In genomic region chr15:81938246-81938645, GRCm38 (mm10) we compare ENCODE assay signal across 9 mouse cellular contexts. TPM values are rescaled to one million over a fixed set of nuclear protein-coding genes. Genes with fewer than 3 reads are reported as not detected.
A peak's percentile ranks its signal among the peaks of the same experiment; 100 is the strongest.
DNase-seq lines count a peak whose midpoint lies in the region; ATAC-seq lines count a peak whose summit lies in the region.
"Had no signal": no experiment of that assay in that cellular context is flagged by ENCODE, and none has a peak within 500 bp of the region (broad histone marks: within the 10 kb centered on the region; RNA-seq: fewer than 3 reads in every experiment).

No protein-coding gene starts in this region.

- H3K27ac ChIP-seq in forebrain, embryonic 13.5 days, result peak overlapping the region; percentile 83
- H3K27ac ChIP-seq in kidney, embryonic 15.5 days, result peak overlapping the region; percentile 82
- peak overlapping the region; percentile 91 for H3K27ac ChIP-seq in midbrain, embryonic 13.5 days

- peak overlapping the region; percentile 51 for H3K4me3 ChIP-seq in forebrain, embryonic 13.5 days
- peak overlapping the region; percentile 49 for H3K4me3 ChIP-seq in kidney, embryonic 15.5 days (replicated peaks)
- H3K4me3 ChIP-seq in midbrain, embryonic 13.5 days (replicated peaks), result peak overlapping the region; percentile 62

- H3K9ac ChIP-seq in forebrain, embryonic 13.5 days, result peak overlapping the region; percentile 79
- no peak overlapping the region for H3K9ac ChIP-seq in kidney, embryonic 15.5 days
- peak overlapping the region; percentile 83 for H3K9ac ChIP-seq in midbrain, embryonic 13.5 days (replicated peaks)

- no peaks in the 10 kb centered on the region for H3K9me3 ChIP-seq in forebrain, embryonic 13.5 days (replicated peaks)
- no peaks in the 10 kb centered on the region for H3K9me3 ChIP-seq in kidney, embryonic 15.5 days (replicated peaks)
- no peaks in the 10 kb centered on the region for H3K9me3 ChIP-seq in midbrain, embryonic 13.5 days

- ATAC-seq in forebrain, embryonic 13.5 days, result peak; percentile 17
- ATAC-seq in kidney, embryonic 15.5 days (replicated peaks; ENCODE audit: low FRiP score), result no peak
- ATAC-seq in midbrain, embryonic 13.5 days, result peak; percentile 22; the same call in 1 of the 2 replicates

- 0 out of 2 replicates have a peak, but pooled peaks cover 3% of the 10 kb centered on the region for H3K36me3 ChIP-seq in forebrain, embryonic 13.5 days (ENCODE audit: poor library complexity, severe bottlenecking)
- no peaks in the 10 kb centered on the region for H3K36me3 ChIP-seq in kidney, embryonic 15.5 days
- no peaks in the 10 kb centered on the region for H3K36me3 ChIP-seq in midbrain, embryonic 13.5 days

- H3K4me1 ChIP-seq in forebrain, embryonic 13.5 days, result peaks cover 32% of the 10 kb centered on the region
- peaks cover 42% of the 10 kb centered on the region for H3K4me1 ChIP-seq in kidney, embryonic 15.5 days
- H3K4me1 ChIP-seq in midbrain, embryonic 13.5 days (replicated peaks), result peaks cover 42% of the 10 kb centered on the region

- H3K4me2 ChIP-seq in forebrain, embryonic 13.5 days, result peak overlapping the region; percentile 67
- H3K4me2 ChIP-seq in kidney, embryonic 15.5 days, result peak overlapping the region; percentile 73
- H3K4me2 ChIP-seq in midbrain, embryonic 13.5 days (replicated peaks), result peak overlapping the region; percentile 69

- WGBS in forebrain, embryonic 13.5 days, result 22% methylated on average over 2 of the region's 2 CpGs
- WGBS in kidney, embryonic 15.5 days, result 43% methylated on average over 2 of the region's 2 CpGs
- WGBS in midbrain, embryonic 13.5 days, result 22% methylated on average over 2 of the region's 2 CpGs

- DNase-seq in adrenal gland, adult 18-20 months (ENCODE audit: low spot score in 2 of 2), result peak; percentile 49 to 56
- DNase-seq in adrenal gland, adult 8-10 months, result no peak
- DNase-seq in 3T3-L1 (ENCODE audit: low read depth, low spot score), result peak; percentile 62
- peak; percentile 90 for DNase-seq in brain, adult 2 months (ENCODE audit: low read depth, low spot score)
- DNase-seq in thymus, postnatal 36 days, result peak; percentile 35 to 42

- no peaks in the 10 kb centered on the region for H3K27me3 ChIP-seq in forebrain, embryonic 13.5 days
- H3K27me3 ChIP-seq in kidney, embryonic 15.5 days, result no peaks in the 10 kb centered on the region
- H3K27me3 ChIP-seq in midbrain, embryonic 13.5 days, result no peaks in the 10 kb centered on the region

RNA-seq across cellular contexts. Expression of gene Csdc2, which starts 1.7 kb away (rescaled TPM):
- 1 to 10 TPM; 6.9 to 9.2 TPM for total RNA-seq in adrenal gland, adult 18-20 months (2021)
- total RNA-seq in adrenal gland, adult 8-10 months (2022), result 10 to 100 TPM in 2 of 4 experiments, 1 to 10 TPM in 2; 8.6 to 33.7 (median 19.6) TPM
- 60.6 and 74.9 TPM in 2 replicates for polyA plus RNA-seq in forebrain, embryonic 13.5 days (2015; fragmentation: Nextera tagmentation; extraction: Ambion mirVana)
- polyA plus RNA-seq in kidney, embryonic 15.5 days (2015; fragmentation: Nextera tagmentation; extraction: Ambion mirVana), result 24.7 and 30.7 TPM in 2 replicates
- 96.4 and 102 TPM in 2 replicates for polyA plus RNA-seq in midbrain, embryonic 13.5 days (2015; fragmentation: Nextera tagmentation; extraction: Ambion mirVana)

RNA-seq across cellular contexts. Expression of gene Polr3h, which starts 12.2 kb away (rescaled TPM):
- total RNA-seq in adrenal gland, adult 18-20 months (2021), result 10 to 100 TPM; 16.2 to 19.9 TPM
- 10 to 100 TPM; 27.5 to 39.2 (median 31.5) TPM for total RNA-seq in adrenal gland, adult 8-10 months (2022)
- 85.7 and 86.0 TPM in 2 replicates for polyA plus RNA-seq in forebrain, embryonic 13.5 days (2015; fragmentation: Nextera tagmentation; extraction: Ambion mirVana)
- 80.1 and 80.8 TPM in 2 replicates for polyA plus RNA-seq in kidney, embryonic 15.5 days (2015; fragmentation: Nextera tagmentation; extraction: Ambion mirVana)
- 69.7 and 70.1 TPM in 2 replicates for polyA plus RNA-seq in midbrain, embryonic 13.5 days (2015; fragmentation: Nextera tagmentation; extraction: Ambion mirVana)

RNA-seq across cellular contexts. Expression of gene Pmm1, which starts 22.5 kb away (rescaled TPM):
- 10 to 100 TPM; 58.0 to 85.4 TPM for total RNA-seq in adrenal gland, adult 18-20 months (2021)
- total RNA-seq in adrenal gland, adult 8-10 months (2022), result 100 to 1,000 TPM in 2 of 4 experiments, 10 to 100 TPM in 2; 71.1 to 132 (median 86.3) TPM
- 62.2 and 62.5 TPM in 2 replicates for polyA plus RNA-seq in forebrain, embryonic 13.5 days (2015; fragmentation: Nextera tagmentation; extraction: Ambion mirVana)
- 28.8 and 35.3 TPM in 2 replicates for polyA plus RNA-seq in kidney, embryonic 15.5 days (2015; fragmentation: Nextera tagmentation; extraction: Ambion mirVana)
- polyA plus RNA-seq in midbrain, embryonic 13.5 days (2015; fragmentation: Nextera tagmentation; extraction: Ambion mirVana), result 40.5 and 41.2 TPM in 2 replicates

RNA-seq across cellular contexts. Expression of gene 1700029P11Rik, which starts 42.1 kb away (rescaled TPM):
- total RNA-seq in adrenal gland, adult 18-20 months (2021), result not detected
- total RNA-seq in adrenal gland, adult 8-10 months (2022), result not detected
- not detected in 2 replicates for polyA plus RNA-seq in forebrain, embryonic 13.5 days (2015; fragmentation: Nextera tagmentation; extraction: Ambion mirVana)
- not detected in 2 replicates for polyA plus RNA-seq in kidney, embryonic 15.5 days (2015; fragmentation: Nextera tagmentation; extraction: Ambion mirVana)
- not detected in 2 replicates for polyA plus RNA-seq in midbrain, embryonic 13.5 days (2015; fragmentation: Nextera tagmentation; extraction: Ambion mirVana)
- total RNA-seq: layer of hippocampus, adult 18-20 months had no signal

RNA-seq across cellular contexts. Expression of gene Xrcc6, which starts 49.4 kb away (rescaled TPM):
- 10 to 100 TPM; 55.8 to 88.9 TPM for total RNA-seq in adrenal gland, adult 18-20 months (2021)
- total RNA-seq in adrenal gland, adult 8-10 months (2022), result 10 to 100 TPM; 64.2 to 93.2 (median 75.4) TPM
- 59.9 and 65.3 TPM in 2 replicates for polyA plus RNA-seq in forebrain, embryonic 13.5 days (2015; fragmentation: Nextera tagmentation; extraction: Ambion mirVana)
- 83.3 and 87.0 TPM in 2 replicates for polyA plus RNA-seq in kidney, embryonic 15.5 days (2015; fragmentation: Nextera tagmentation; extraction: Ambion mirVana)
- 42.8 and 46.0 TPM in 2 replicates for polyA plus RNA-seq in midbrain, embryonic 13.5 days (2015; fragmentation: Nextera tagmentation; extraction: Ambion mirVana)
